16 mouse cellular contexts compared by ENCODE assay signal in genomic region chr6:39551981-39552636, GRCm38 (mm10). TPM values are rescaled to one million over a fixed set of nuclear protein-coding genes. Genes with fewer than 3 reads are reported as not detected.
DNase-seq lines count a peak whose midpoint lies in the region; ATAC-seq and TF ChIP-seq lines count a peak whose summit lies in the region.
"Had no signal": no experiment of that assay in that cellular context is flagged by ENCODE, and none has a peak within 500 bp of the region (broad histone marks: within the 10 kb centered on the region; RNA-seq: fewer than 3 reads in every experiment).

No protein-coding gene starts in this region.

- H3K27me3 ChIP-seq in heart, embryonic 15.5 days = no peaks in the 10 kb centered on the region
- no peaks in the 10 kb centered on the region for H3K27me3 ChIP-seq in midbrain, embryonic 12.5 days
- H3K27me3 ChIP-seq in midbrain, embryonic 14.5 days (ENCODE audit: control insufficient read depth, insufficient read depth, low read length) = no peaks in the 10 kb centered on the region
- no peaks in the 10 kb centered on the region for H3K27me3 ChIP-seq in Patski
- no peaks in the 10 kb centered on the region for H3K27me3 ChIP-seq in splenic B cell, adult 2 months (ENCODE audit: control insufficient read depth, insufficient read depth, low read length, poor library complexity, severe bottlenecking)
- H3K27me3 ChIP-seq: neural tube, embryonic 15.5 days had no signal

- CTCF ChIA-PET in Patski (lab: Charles Lee) = interaction anchor here (1.2 to 1.4 kb wide), 3 partner anchors 11 to 89 kb away, joined by 3 to 4 read pairs (median 3); no protein-coding TSS in a partner anchor

- H3K4me3 ChIP-seq in heart, embryonic 15.5 days = no peak overlapping the region
- no peak overlapping the region for H3K4me3 ChIP-seq in midbrain, embryonic 12.5 days
- H3K4me3 ChIP-seq in midbrain, embryonic 14.5 days (replicated peaks; ENCODE audit: low read depth, low read length) = no peak overlapping the region
- H3K4me3 ChIP-seq: liver, embryonic 12.5 days; neural tube, embryonic 15.5 days had no signal

- WGBS in heart, embryonic 15.5 days = 54% methylated on average over 8 of the region's 8 CpGs
- 73% methylated on average over 8 of the region's 8 CpGs for WGBS in midbrain, embryonic 12.5 days
- 52% methylated on average over 8 of the region's 8 CpGs for WGBS in midbrain, embryonic 14.5 days

- H3K27ac ChIP-seq in heart, embryonic 15.5 days = no peak overlapping the region
- 0 out of 2 replicates have a peak overlapping the region, but pooled peaks have one; percentile 8 for H3K27ac ChIP-seq in midbrain, embryonic 12.5 days (replicated peaks)
- no peak overlapping the region for H3K27ac ChIP-seq in midbrain, embryonic 14.5 days (replicated peaks; ENCODE audit: low read depth, low read length)
- H3K27ac ChIP-seq: liver, embryonic 12.5 days; macrophage; neural tube, embryonic 15.5 days had no signal

- DNase-seq in heart, adult 8-10 months (ENCODE audit: low spot score) = no peak
- DNase-seq in midbrain, embryonic 14.5 days = no peak
- DNase-seq in Patski (ENCODE audit: low read depth, low spot score) = no peak
- peak; percentile 18 for DNase-seq in splenic B cell, adult 2 months (ENCODE audit: low read depth, low spot score)
- no peak for DNase-seq in right cerebral cortex, postnatal 25 days
- no peak for DNase-seq in urinary bladder, postnatal 36 days (ENCODE audit: low spot score in 2 of 2)
- DNase-seq: heart, adult 18-20 months; thymus, postnatal 14 days had no signal

- no peak overlapping the region for H3K4me2 ChIP-seq in heart, embryonic 15.5 days
- H3K4me2 ChIP-seq in midbrain, embryonic 12.5 days (replicated peaks) = no peak overlapping the region
- H3K4me2 ChIP-seq in midbrain, embryonic 14.5 days (ENCODE audit: low read length) = no peak overlapping the region
- H3K4me2 ChIP-seq: liver, embryonic 12.5 days; neural tube, embryonic 15.5 days had no signal

- H3K36me3 ChIP-seq in heart, embryonic 15.5 days = no peaks in the 10 kb centered on the region
- peaks cover 11% of the 10 kb centered on the region for H3K36me3 ChIP-seq in midbrain, embryonic 12.5 days
- H3K36me3 ChIP-seq in midbrain, embryonic 14.5 days (ENCODE audit: control insufficient read depth, insufficient read depth, low read length) = 0 out of 2 replicates have a peak, but pooled peaks cover 4% of the 10 kb centered on the region
- H3K36me3 ChIP-seq in splenic B cell, adult 2 months (ENCODE audit: control insufficient read depth, insufficient read depth, low read length, poor library complexity, severe bottlenecking) = no peaks in the 10 kb centered on the region
- H3K36me3 ChIP-seq: liver, embryonic 12.5 days; neural tube, embryonic 15.5 days had no signal

- 0 out of 2 replicates have a peak, but pooled peaks have one; percentile 19 for ATAC-seq in heart, embryonic 15.5 days (replicated peaks; ENCODE audit: insufficient number of reproducible peaks, insufficient read depth, low FRiP score, low read depth)
- ATAC-seq in midbrain, embryonic 12.5 days (ENCODE audit: low FRiP score, low read depth) = no peak
- ATAC-seq in midbrain, embryonic 14.5 days (ENCODE audit: low FRiP score, low TSS enrichment) = no peak
- ATAC-seq in Patski = peak; percentile 80
- ATAC-seq: forebrain, embryonic 14.5 days; inflammation-experienced regulatory T-cells, adult 6 months; liver, embryonic 12.5 days had no signal

- POLR2A ChIA-PET in Patski (lab: Charles Lee) = no interaction called here

- in situ Hi-C loops in Patski (cut with MboI; ENCODE audit: low pct_unique_long_range_greater_than_20kb) = no loop called here

- no peak overlapping the region for H3K9ac ChIP-seq in heart, embryonic 15.5 days
- H3K9ac ChIP-seq in midbrain, embryonic 12.5 days (replicated peaks) = no peak overlapping the region
- no peak overlapping the region for H3K9ac ChIP-seq in midbrain, embryonic 14.5 days (replicated peaks; ENCODE audit: low read length)
- H3K9ac ChIP-seq: liver, embryonic 12.5 days; neural tube, embryonic 15.5 days had no signal

- TF ChIP-seq CTCF in Patski (IDR thresholded peaks at IDR 0.05) = no peak

- H3K9me3 ChIP-seq in heart, embryonic 15.5 days (replicated peaks) = no peaks in the 10 kb centered on the region
- no peaks in the 10 kb centered on the region for H3K9me3 ChIP-seq in midbrain, embryonic 12.5 days
- H3K9me3 ChIP-seq in midbrain, embryonic 14.5 days (ENCODE audit: control insufficient read depth, low read length) = no peaks in the 10 kb centered on the region
- H3K9me3 ChIP-seq: liver, embryonic 12.5 days; neural tube, embryonic 15.5 days had no signal

- peaks cover 30% of the 10 kb centered on the region for H3K4me1 ChIP-seq in heart, embryonic 15.5 days (replicated peaks)
- H3K4me1 ChIP-seq in midbrain, embryonic 12.5 days = peaks cover 37% of the 10 kb centered on the region
- H3K4me1 ChIP-seq in midbrain, embryonic 14.5 days (ENCODE audit: control insufficient read depth, insufficient read depth, low read length) = peaks cover 29% of the 10 kb centered on the region

RNA-seq across cellular contexts. Expression of gene Dennd2a, which starts 5.6 kb away (rescaled TPM):
- polyA plus RNA-seq in heart, embryonic 15.5 days (2015; fragmentation: Nextera tagmentation; extraction: Ambion mirVana) = 11.9 and 14.6 TPM in 2 replicates
- total RNA-seq in heart, adult 8-10 months (2022) = 1 to 10 TPM; 4.6 to 6.4 (median 5.7) TPM
- polyA plus RNA-seq in midbrain, embryonic 12.5 days (2016; fragmentation: Nextera tagmentation; extraction: Ambion mirVana) = 61.4 and 68.5 TPM in 2 replicates
- polyA plus RNA-seq in midbrain, embryonic 14.5 days (2014; fragmentation: Nextera tagmentation; extraction: Ambion mirVana) = 23.3 and 31.5 TPM in 2 replicates
- polyA plus RNA-seq in Patski (2021) = 52.7 TPM

RNA-seq across cellular contexts. Expression of gene Adck2, which starts 21.6 kb away (rescaled TPM):
- 18.4 and 18.9 TPM in 2 replicates for polyA plus RNA-seq in heart, embryonic 15.5 days (2015; fragmentation: Nextera tagmentation; extraction: Ambion mirVana)
- 10 to 100 TPM in 3 of 4 experiments, 1 to 10 TPM in 1; 9.4 to 15.7 (median 13.7) TPM for total RNA-seq in heart, adult 8-10 months (2022)
- polyA plus RNA-seq in midbrain, embryonic 12.5 days (2016; fragmentation: Nextera tagmentation; extraction: Ambion mirVana) = 35.9 and 36.9 TPM in 2 replicates
- 34.5 and 48.7 TPM in 2 replicates for polyA plus RNA-seq in midbrain, embryonic 14.5 days (2014; fragmentation: Nextera tagmentation; extraction: Ambion mirVana)
- polyA plus RNA-seq in Patski (2021) = 19.6 TPM

RNA-seq across cellular contexts. Expression of gene Gm42420, which starts 33.4 kb away (rescaled TPM):
- polyA plus RNA-seq in heart, embryonic 15.5 days (2015; fragmentation: Nextera tagmentation; extraction: Ambion mirVana) = 2.0 TPM in 1 of 2 replicates, not detected in the other
- total RNA-seq in heart, adult 8-10 months (2022) = not detected
- 0.37 and 1.2 TPM in 2 replicates for polyA plus RNA-seq in midbrain, embryonic 12.5 days (2016; fragmentation: Nextera tagmentation; extraction: Ambion mirVana)
- 0.58 TPM in 1 of 2 replicates, not detected in the other for polyA plus RNA-seq in midbrain, embryonic 14.5 days (2014; fragmentation: Nextera tagmentation; extraction: Ambion mirVana)
- 2.2 TPM for polyA plus RNA-seq in Patski (2021)
- polyA plus RNA-seq: forebrain, embryonic 14.5 days; inflammation-experienced regulatory T-cells, adult 6 months; macrophage; small intestine, adult 2 months had no signal

RNA-seq across cellular contexts. Expression of gene Ndufb2, which starts 40.3 kb away (rescaled TPM):
- polyA plus RNA-seq in heart, embryonic 15.5 days (2015; fragmentation: Nextera tagmentation; extraction: Ambion mirVana) = 546 and 708 TPM in 2 replicates
- 100 to 1,000 TPM; 683 to 751 (median 738) TPM for total RNA-seq in heart, adult 8-10 months (2022)
- polyA plus RNA-seq in midbrain, embryonic 12.5 days (2016; fragmentation: Nextera tagmentation; extraction: Ambion mirVana) = 267 and 275 TPM in 2 replicates
- polyA plus RNA-seq in midbrain, embryonic 14.5 days (2014; fragmentation: Nextera tagmentation; extraction: Ambion mirVana) = 404 and 530 TPM in 2 replicates
- 219 TPM for polyA plus RNA-seq in Patski (2021)

Comparison
In these comparisons a context has a peak if more than half of its experiments do, and no peak if none do; other contexts are left out.
1. ATAC-seq: peak in heart, embryonic 15.5 days (single experiment) and Patski (single experiment); none in midbrain, embryonic 12.5 days (single experiment) and midbrain, embryonic 14.5 days (single experiment).